Mouse (Mus musculus) kidney, embryonic 14.5 days (tissue): ENCODE data around the gene Lbhd1. TPM values are rescaled to one million over a fixed set of nuclear protein-coding genes. Genes with fewer than 3 reads are reported as not detected.
A peak's percentile ranks its signal among the peaks of the same experiment; 100 is the strongest.

Experiments used
- ATAC-seq: fragments of 200-750 bp; cut with Nextera tagmentation; 2 replicates; pipeline ENCODE4 v1.8.0; 2017; ENCODE audit warnings: moderate number of reproducible peaks, mild to moderate bottlenecking, moderate TSS enrichment, moderate library complexity; ENCODE audit not compliant: low FRiP score, low TSS enrichment
- H3K27ac ChIP-seq: fragments of 300-500 bp; sonication (generic); 2 replicates; pipeline ENCODE4 v1.5.1; 2014; ENCODE audit warnings: low read depth, mild to moderate bottlenecking, low read length, moderate library complexity, mixed read lengths
- H3K27me3 ChIP-seq: fragments of 300-500 bp; sonication (generic); 2 replicates; pipeline ENCODE4 v1.6.1; 2014; ENCODE audit warnings: mild to moderate bottlenecking, low read length; ENCODE audit not compliant: control insufficient read depth, insufficient read depth
- H3K36me3 ChIP-seq: fragments of 300-500 bp; sonication (generic); 2 replicates; pipeline ENCODE4 v1.6.1; 2014; ENCODE audit warnings: low read length, mixed read lengths; ENCODE audit not compliant: control insufficient read depth, insufficient read depth
- H3K4me1 ChIP-seq: fragments of 300-500 bp; sonication (generic); 2 replicates; pipeline ENCODE4 v1.6.1; 2014; ENCODE audit warnings: low read length, mixed read lengths; ENCODE audit not compliant: control insufficient read depth, insufficient read depth
- H3K4me2 ChIP-seq: fragments of 300-500 bp; sonication (generic); replicated peaks from 2 replicates; pipeline ENCODE4 v1.6.1; 2014; ENCODE audit warnings: low read depth, mild to moderate bottlenecking, low read length
- H3K4me3 ChIP-seq: fragments of 300-500 bp; sonication (generic); 2 replicates; pipeline ENCODE4 v1.5.1; 2014; ENCODE audit warnings: mild to moderate bottlenecking, low read length
- H3K9ac ChIP-seq: fragments of 300-500 bp; sonication (generic); 2 replicates; pipeline ENCODE4 v1.6.1; 2014; ENCODE audit warnings: low read depth, mild to moderate bottlenecking, low read length, moderate library complexity
- H3K9me3 ChIP-seq: fragments of 300-500 bp; sonication (generic); 2 replicates; pipeline ENCODE4 v1.6.1; 2016; ENCODE audit warnings: low read length; ENCODE audit not compliant: control insufficient read depth
- WGBS: fragments of 180-500 bp; shearing (Covaris S2); extraction: QIAGEN DNeasy Blood & Tissue Kit; methylation state at CpG from one replicate; pipeline ENCODE4 v1.1.7; 2014; 5-methylcytosine and 5-hydroxymethylcytosine counted together
- polyA plus RNA-seq: library from polyadenylated mRNA; unstranded; fragments of >200 nt; fragmentation: Nextera tagmentation; extraction: Ambion mirVana; gene quantifications from 2 replicates; pipeline ENCODE4 v1.2.1, GENCODE M21; 2014

Lbhd1 gene
- polyA plus RNA-seq, 1 experiment from 2014 or later = 98.0 TPM

GRCm38 (mm10) chr19:8844371-8845129, 39.0 kb upstream of the Lbhd1 start:
- no peak overlapping the region for H3K9ac ChIP-seq
- no peak for ATAC-seq
- peaks cover 11% of the 10 kb centered on the region; the same call in 1 of the 2 replicates for H3K4me1 ChIP-seq
- 71% methylated on average over 5 of the region's 5 CpGs for WGBS
- no peaks in the 10 kb centered on the region for H3K27me3 ChIP-seq
- peaks cover 35% of the 10 kb centered on the region for H3K36me3 ChIP-seq
- no peak overlapping the region for H3K4me2 ChIP-seq
- no peak overlapping the region for H3K4me3 ChIP-seq
- no peaks in the 10 kb centered on the region for H3K9me3 ChIP-seq
- H3K27ac ChIP-seq = no peak overlapping the region

- no peak overlapping the region for H3K4me2 ChIP-seq
- H3K4me1 ChIP-seq = no peaks in the 10 kb centered on the region
- H3K9ac ChIP-seq = no peak overlapping the region
- no peaks in the 10 kb centered on the region for H3K9me3 ChIP-seq
- no peak overlapping the region for H3K4me3 ChIP-seq
- WGBS = 81% methylated on average over 5 of the region's 5 CpGs
- no peaks in the 10 kb centered on the region for H3K27me3 ChIP-seq
- no peak for ATAC-seq
- H3K36me3 ChIP-seq = peaks cover 24% of the 10 kb centered on the region
- H3K27ac ChIP-seq = no peak overlapping the region
Measured at GRCm38 (mm10) chr19:8848356-8848755, 35.2 kb upstream of the Lbhd1 start.

GRCm38 (mm10) chr19:8850402-8850901, 33.1 kb upstream of the Lbhd1 start, which contains the start of gene Lrrn4cl:
Gene Lrrn4cl, plus strand, starts transcription at chr19:8850768.
- Histone ChIP-seq H3K36me3 (peaks cover 21% of the 10 kb centered on the region), H3K9ac (no peak within 1 kb of the TSS), H3K27ac (no peak within 1 kb of the TSS), H3K4me3 (no peak within 1 kb of the TSS), H3K4me1 (no peaks in the 10 kb centered on the region), H3K27me3 (no peaks in the 10 kb centered on the region), H3K4me2 (no peak within 1 kb of the TSS), H3K9me3 (no peaks in the 10 kb centered on the region)
- 31% methylated on average over 7 of the region's 7 CpGs for WGBS
- ATAC-seq = peak; percentile 70; the same call in 1 of the 2 replicates

- WGBS = 57% methylated on average over 7 of the region's 7 CpGs
- no peak overlapping the region for H3K9ac ChIP-seq
- H3K4me1 ChIP-seq = no peaks in the 10 kb centered on the region
- no peak overlapping the region for H3K4me2 ChIP-seq
- H3K27me3 ChIP-seq = no peaks in the 10 kb centered on the region
- no peak for ATAC-seq
- H3K27ac ChIP-seq = no peak overlapping the region
- H3K9me3 ChIP-seq = no peaks in the 10 kb centered on the region
- H3K4me3 ChIP-seq = no peak overlapping the region
- peaks cover 12% of the 10 kb centered on the region; the same call in 1 of the 2 replicates for H3K36me3 ChIP-seq
Measured at GRCm38 (mm10) chr19:8851639-8852038, 31.9 kb upstream of the Lbhd1 start.

GRCm38 (mm10) chr19:8852236-8852928, 31.1 kb upstream of the Lbhd1 start:
- Histone ChIP-seq H3K4me2 (no peak overlapping the region), H3K4me1 (no peaks in the 10 kb centered on the region), H3K27me3 (no peaks in the 10 kb centered on the region), H3K9ac (no peak overlapping the region), H3K36me3 (peaks cover 8% of the 10 kb centered on the region; the same call in 1 of the 2 replicates), H3K27ac (no peak overlapping the region), H3K4me3 (no peak overlapping the region), H3K9me3 (no peaks in the 10 kb centered on the region)
- no peak for ATAC-seq
- 56% methylated on average over 10 of the region's 10 CpGs for WGBS

- no peak overlapping the region for H3K4me2 ChIP-seq
- H3K27ac ChIP-seq = no peak overlapping the region
- no peaks in the 10 kb centered on the region for H3K4me1 ChIP-seq
- no peak overlapping the region for H3K9ac ChIP-seq
- 83% methylated on average over 3 of the region's 3 CpGs for WGBS
- no peak for ATAC-seq
- H3K4me3 ChIP-seq = no peak overlapping the region
- no peaks in the 10 kb centered on the region for H3K27me3 ChIP-seq
- H3K36me3 ChIP-seq = peaks cover 3% of the 10 kb centered on the region; the same call in 1 of the 2 replicates
- H3K9me3 ChIP-seq = no peaks in the 10 kb centered on the region
Measured at GRCm38 (mm10) chr19:8853117-8853516, 30.4 kb upstream of the Lbhd1 start.

GRCm38 (mm10) chr19:8857689-8858088, 25.8 kb upstream of the Lbhd1 start:
- no peaks in the 10 kb centered on the region for H3K4me1 ChIP-seq
- H3K9me3 ChIP-seq = no peaks in the 10 kb centered on the region
- H3K27ac ChIP-seq = no peak overlapping the region
- no peaks in the 10 kb centered on the region for H3K36me3 ChIP-seq
- no peak overlapping the region for H3K4me3 ChIP-seq
- no peak overlapping the region for H3K9ac ChIP-seq
- H3K4me2 ChIP-seq = no peak overlapping the region
- WGBS = 46% methylated on average over 4 of the region's 4 CpGs
- no peaks in the 10 kb centered on the region for H3K27me3 ChIP-seq
- peak; percentile 54; the same call in 1 of the 2 replicates for ATAC-seq

GRCm38 (mm10) chr19:8859018-8859417, 24.5 kb upstream of the Lbhd1 start:
- no peaks in the 10 kb centered on the region for H3K4me1 ChIP-seq
- H3K27ac ChIP-seq = no peak overlapping the region
- no peak overlapping the region for H3K4me3 ChIP-seq
- peak; percentile 45; the same call in 1 of the 2 replicates for ATAC-seq
- 21% methylated on average over 1 of the region's 1 CpGs for WGBS
- no peaks in the 10 kb centered on the region for H3K27me3 ChIP-seq
- H3K4me2 ChIP-seq = no peak overlapping the region
- H3K36me3 ChIP-seq = no peaks in the 10 kb centered on the region
- H3K9ac ChIP-seq = no peak overlapping the region
- no peaks in the 10 kb centered on the region for H3K9me3 ChIP-seq

- ATAC-seq = no peak
- 90% methylated on average over 6 of the region's 6 CpGs for WGBS
Measured at GRCm38 (mm10) chr19:8864265-8864664, 19.3 kb upstream of the Lbhd1 start.

More at GRCm38 (mm10) chr19:8864265-8864664, 19.3 kb upstream of the Lbhd1 start:
- Histone ChIP-seq H3K4me2 (no peak overlapping the region), H3K4me1 (no peaks in the 10 kb centered on the region), H3K4me3 (no peak overlapping the region), H3K36me3 (no peaks in the 10 kb centered on the region), H3K9me3 (no peaks in the 10 kb centered on the region), H3K9ac (no peak overlapping the region), H3K27me3 (no peaks in the 10 kb centered on the region), H3K27ac (no peak overlapping the region)
